Mouse (Mus musculus): ENCODE results near the gene Spc24. TPM values are rescaled to one million over a fixed set of nuclear protein-coding genes. Genes with fewer than 3 reads are reported as not detected.
"Not testable (repeated sequence)": the region's sequence is repeated elsewhere in the genome, so short reads cannot be mapped to it uniquely, and the experiment has no call there.

The Spc24 gene
- total RNA-seq, 2 experiments from 2014 or later, result 2.1 to 4.0 TPM

DNA sequence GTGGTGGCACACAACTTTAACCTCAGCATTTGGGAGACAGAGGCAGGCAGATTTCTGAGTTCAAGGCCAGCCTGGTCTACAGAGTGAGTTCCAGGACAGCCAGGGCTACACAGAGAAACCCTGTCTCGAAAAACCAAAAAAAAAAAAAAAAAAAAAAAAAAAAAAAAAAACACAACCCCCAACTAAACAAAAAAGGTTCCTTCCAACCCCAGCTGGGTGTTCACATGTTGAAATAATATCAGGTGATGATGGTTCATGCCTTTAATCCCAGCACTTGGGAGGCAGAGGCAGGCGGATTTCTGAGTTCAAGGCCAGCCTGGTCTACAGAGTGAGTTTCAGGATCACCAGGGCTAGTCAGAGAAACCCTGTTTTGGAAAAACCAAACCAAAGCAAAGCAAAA, 26.2 kb upstream of the Spc24 start:
- not testable (repeated sequence) for DNase-seq (ENCODE audit: low spot score in 2 of 2)

DNA sequence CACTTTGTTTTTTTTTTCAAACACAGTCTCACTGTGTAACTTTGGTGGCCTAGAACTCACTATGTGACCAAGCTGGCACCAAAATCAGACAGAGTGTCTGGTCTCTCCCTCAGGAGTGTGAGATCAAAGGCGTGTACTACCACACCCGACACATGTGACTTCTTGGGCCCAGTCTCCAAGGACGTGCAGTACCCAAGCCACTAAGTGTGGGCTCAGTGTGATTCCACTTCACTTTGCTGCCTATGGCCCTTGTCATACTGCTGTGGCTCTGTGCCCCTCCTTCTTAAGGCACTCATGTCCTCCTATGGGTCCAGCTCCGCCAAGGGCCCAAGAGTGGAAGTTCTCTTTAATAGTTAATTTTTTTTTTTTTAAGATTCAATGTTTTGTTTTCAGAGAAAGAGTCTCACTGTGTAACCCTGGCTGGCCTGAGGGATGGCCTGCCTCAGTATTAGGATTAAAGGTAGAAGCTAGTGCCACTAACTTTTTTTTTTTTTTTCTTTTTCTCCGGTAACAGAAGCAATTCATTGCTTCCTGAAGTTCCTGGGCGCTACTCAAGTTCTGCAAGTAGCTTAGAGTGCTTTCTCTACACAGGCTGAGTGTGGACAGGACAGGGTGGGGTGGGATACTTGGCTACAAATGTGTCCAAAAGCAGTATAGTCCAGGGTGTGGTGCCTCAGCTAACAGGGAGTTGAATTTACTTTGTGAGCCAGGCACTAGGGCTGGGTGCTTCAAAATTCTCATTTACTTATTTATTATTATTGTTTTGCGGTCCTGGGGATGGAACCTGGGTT, 24.6 kb upstream of the Spc24 start:
- DNase-seq (ENCODE audit: low spot score in 2 of 2), result no peak

DNA sequence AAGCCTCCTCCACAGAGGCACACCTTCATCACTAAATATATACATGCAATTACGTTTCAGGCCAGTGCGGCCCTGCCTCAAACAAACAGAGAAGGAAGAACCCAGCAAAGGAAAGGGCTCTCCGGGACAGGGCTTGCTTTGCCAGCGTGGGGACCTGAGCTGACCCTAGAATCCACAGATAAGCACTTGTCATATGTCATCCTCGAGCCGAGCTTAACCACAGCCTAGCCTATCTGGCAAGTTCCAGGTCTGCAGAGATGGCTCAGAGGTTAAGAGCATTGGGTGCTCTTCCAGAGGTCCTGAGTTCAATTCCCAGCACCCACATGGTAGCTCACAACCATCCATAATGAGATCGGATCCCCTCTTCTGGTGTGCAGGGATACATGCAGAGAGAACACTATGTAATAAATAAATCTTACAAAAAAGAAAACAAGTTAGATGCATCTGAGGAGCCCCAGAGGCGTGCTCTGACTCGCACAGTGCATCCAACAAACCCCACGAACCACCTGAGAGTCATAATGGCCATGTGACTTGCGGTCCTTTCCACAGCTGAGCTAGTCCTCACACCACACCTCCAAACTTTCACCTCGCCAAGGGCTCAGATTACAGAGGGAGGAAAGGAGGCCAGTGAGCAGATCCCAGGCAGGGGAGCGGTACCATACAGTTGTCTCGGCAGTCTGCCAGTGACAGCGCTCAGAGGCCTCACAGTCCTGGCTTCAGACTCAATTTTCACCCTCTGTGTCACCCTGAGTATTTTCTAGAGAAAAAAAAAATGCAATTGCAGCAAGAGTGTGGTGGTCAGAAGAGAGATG, 21.8 kb upstream of the Spc24 start:
- no peak for DNase-seq (ENCODE audit: low spot score in 2 of 2)

DNA sequence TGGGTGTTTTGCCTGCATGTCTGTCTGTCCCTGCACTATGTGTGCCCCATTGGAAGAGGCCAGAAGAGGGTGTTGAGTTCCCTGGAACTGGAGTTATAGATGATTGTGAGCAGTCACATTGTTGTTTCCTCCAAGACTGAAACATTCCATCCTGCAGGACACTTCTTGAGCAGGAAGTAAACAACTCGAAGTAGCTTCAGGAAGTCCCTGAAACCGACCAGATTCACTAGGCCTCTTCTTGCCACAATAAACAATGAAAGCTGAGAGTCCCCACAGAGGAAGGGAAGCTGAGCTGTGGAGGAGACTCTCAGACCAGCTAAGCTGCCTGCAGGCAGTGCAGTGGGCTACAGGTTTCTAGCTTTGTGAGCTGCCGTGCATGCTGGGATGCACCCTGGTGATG, 17.6 kb upstream of the Spc24 start:
- no peak for DNase-seq (ENCODE audit: low spot score in 2 of 2)

DNA sequence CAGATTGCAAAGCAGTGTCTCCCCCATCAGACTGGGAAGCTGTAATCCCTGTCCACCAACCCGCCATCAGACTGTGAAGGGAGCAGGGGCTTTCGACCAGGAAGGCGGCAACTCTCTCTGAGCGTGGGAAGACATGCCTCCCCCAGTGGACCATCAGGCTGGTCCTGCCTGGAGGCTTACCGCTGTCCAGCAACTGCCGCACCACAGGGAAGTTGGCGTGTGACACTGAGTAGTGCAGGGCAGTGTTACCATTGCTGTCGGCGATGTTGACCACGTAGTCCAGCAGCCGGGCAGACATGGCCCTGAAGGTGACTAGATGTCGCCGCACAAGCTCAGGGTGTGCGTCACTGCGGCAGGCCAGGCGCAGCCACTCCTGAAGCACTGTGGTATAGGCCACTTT, 14.2 kb upstream of the Spc24 start:
- DNase-seq (ENCODE audit: low spot score in 2 of 2), result no peak

DNA sequence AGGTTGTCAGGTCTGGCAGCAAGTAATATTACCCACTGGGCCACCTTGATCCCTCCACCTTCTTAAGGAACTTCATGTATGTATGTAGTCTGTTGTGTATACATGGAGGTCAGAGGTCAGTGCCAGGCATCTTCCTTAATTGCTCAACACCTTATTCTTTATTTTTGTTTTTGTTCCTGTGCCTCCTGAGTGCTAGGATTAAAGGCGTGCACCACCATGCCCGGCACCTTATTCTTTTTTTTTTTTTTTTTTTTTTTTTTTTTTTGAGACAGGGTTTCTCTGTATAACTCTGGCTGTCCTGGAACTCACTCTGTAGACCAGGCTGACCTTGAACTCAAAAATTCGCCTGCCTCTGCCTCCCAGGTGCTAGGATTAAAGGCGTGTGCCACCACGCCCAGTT, 13.3 kb upstream of the Spc24 start:
- DNase-seq (ENCODE audit: low spot score in 2 of 2), result not testable (repeated sequence)

DNA sequence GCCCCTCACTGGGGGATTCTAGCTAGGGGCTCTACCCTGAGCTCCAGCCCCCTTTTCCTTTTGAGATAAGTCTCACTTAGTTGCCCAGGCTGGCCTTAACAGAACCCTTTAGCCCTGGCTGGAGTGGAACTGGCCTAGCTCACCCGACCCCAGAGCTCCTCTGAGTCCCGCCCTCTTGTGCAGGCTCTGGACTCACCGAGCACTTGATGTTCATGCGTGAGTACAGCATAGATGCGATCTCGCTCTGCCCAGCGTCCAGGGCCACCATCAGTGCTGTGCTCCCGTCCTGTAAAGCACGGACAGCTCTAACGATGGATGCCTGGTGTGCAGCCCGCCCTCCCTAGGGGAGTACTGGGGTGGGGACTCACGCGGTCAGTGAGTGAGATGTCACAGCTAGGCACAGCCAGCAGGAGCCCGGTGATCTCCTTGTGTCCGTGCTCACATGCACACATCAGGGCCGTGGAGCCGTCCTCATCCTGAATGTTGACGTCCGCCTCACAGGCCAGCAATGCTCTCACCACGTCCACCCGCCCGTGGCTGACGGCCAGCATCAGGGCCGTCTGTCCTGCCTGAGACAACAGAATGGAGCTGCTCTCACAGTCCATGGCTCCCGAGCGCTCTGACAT, 9.6 kb upstream of the Spc24 start:
- no peak for DNase-seq (ENCODE audit: low spot score in 2 of 2)

DNA sequence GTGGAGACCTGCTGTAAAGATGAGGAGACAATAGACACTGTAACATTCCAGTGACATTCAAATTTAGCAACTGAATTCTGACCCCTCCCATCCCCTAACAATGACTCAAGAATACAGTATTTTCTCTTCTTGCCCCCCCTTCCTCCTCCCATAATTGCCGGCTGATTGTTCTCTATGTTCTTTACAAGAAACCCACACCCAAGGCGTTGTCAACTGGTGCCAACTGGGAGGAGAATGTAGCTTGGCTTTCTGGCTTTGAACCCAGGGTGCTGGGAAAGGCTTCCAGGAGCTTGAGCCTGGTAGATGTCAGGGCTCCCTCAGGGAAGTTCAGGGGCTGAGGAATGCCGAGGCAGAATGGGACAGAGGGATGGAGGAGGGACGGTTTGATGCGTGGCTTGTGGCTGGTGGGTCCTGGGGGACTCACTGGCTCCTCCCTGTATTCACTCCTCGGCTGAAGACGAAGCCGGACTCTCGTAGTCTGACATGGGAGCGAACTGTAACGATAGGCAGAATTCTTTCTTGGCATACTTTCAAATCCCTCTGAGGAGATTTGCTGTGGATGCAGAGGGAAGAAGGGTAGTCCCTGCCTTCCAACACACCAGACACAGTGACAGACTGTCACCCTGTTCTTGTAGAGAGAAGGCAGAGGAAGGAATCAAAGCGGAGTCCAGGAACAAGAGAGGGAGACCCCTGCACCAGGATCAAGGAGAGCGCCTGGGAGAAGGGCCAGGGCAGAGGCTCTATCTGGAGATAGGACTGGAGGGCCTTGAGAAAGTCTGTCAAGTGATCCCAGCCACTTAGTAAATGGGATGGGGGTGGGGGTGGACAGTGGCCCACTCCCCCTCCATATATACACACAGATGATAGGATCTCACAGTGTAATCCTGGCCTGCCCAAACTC, 8.7 kb upstream of the Spc24 start:
- no peak for DNase-seq (ENCODE audit: low spot score in 2 of 2)

DNA sequence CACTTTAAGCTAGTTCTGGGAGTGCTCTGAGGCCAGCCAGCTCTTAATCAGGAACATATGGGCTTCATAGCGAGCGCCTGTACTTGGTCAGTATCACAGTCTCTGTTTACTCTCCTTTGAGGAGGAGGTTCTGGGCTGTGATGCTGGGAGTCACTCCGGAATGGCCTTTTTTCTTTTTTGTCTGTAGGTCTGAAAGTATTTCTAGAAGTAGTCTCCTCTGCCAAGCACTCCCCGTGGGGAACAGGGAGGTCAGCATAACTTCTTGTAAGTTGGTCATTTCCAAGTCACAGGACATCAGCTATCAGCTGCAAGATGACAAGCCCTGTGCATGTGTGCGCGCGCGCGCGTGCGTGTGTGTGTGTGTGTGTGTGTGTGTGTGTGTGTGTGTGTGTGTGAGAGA, 7.8 kb upstream of the Spc24 start:
- no peak for DNase-seq (ENCODE audit: low spot score in 2 of 2)

DNA sequence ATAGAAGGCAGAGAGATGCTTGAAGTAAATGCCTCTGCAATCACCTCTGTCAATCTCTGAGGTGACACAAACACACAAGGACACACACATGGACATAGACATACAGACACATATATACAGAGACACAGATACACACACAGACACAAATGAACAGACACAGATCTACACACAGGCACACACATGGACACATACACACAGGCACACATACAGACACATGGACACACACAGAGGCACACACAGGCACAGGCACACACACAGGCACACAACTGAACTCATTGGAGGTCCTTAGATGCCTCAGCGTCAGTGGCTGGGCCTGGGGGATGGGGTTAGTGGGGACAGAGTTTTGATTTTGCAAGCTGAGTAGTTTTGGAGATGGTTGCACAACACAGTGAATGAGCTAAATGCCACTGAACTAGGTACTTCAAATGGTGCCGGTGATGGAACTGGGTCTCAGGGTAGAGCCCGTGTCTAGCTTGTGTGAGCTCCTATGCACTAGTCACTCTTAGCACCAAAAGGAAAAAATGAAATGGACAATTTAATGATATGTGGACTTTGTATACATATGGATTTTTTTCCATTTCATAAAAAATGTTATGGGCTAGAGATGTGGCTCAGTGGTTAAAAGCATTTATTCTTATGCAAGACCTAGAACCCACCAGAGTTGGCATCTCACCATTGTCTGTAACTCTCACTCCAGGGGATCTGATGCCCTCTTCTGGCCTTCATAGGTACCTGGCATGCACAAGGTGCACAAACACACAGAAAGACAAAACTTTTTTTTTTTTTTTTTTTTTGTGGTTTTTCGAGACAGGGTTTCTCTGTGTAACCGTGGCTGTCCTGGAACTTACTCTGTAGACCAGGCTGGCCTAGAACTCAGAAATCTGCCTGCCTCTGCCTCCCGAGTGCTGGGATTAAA, 4.2 kb upstream of the Spc24 start:
- DNase-seq (ENCODE audit: low spot score in 2 of 2), result no peak

DNA sequence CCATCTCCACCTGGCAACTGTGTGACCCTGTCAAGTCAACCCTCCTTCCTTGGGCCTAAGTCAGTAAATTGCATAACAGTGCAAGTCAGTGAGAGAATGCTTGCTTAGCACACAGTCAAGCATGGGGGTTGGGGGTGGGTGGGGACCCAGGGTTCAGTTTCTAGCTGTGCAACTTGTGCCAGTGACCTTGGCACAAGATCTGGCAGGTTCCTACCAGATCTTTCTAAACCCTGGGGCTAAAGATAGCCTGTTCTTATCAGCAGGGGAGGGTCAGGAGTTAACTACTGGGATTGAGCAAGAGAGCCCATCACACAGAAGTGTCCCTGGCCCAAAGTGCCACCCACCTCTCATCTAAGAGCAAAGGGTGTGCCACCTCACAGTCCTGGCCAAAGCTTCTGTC, 2.0 kb upstream of the Spc24 start:
- no peak for DNase-seq (ENCODE audit: low spot score in 2 of 2)

DNA sequence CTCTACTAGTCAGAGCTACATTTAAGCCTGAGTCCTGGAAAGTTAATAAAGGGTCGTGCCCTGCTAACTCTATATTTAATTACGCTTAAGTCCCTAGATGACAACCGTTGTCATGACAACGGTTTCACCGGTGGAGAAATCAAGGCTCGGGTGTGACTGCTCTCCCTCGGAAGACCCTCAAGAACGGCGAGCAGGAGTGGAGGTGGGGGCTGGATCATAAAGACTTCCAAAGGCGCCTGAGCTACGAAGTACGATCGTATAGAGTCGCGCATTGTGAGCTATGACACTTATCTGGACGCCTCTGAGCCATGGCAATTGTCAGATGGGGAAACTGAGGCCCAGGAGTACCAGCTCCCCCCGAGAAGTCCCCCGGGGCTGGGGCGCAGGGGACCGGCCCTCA, 385 bp downstream of the Spc24 start:
- DNase-seq (ENCODE audit: low spot score in 2 of 2), result no peak

DNA sequence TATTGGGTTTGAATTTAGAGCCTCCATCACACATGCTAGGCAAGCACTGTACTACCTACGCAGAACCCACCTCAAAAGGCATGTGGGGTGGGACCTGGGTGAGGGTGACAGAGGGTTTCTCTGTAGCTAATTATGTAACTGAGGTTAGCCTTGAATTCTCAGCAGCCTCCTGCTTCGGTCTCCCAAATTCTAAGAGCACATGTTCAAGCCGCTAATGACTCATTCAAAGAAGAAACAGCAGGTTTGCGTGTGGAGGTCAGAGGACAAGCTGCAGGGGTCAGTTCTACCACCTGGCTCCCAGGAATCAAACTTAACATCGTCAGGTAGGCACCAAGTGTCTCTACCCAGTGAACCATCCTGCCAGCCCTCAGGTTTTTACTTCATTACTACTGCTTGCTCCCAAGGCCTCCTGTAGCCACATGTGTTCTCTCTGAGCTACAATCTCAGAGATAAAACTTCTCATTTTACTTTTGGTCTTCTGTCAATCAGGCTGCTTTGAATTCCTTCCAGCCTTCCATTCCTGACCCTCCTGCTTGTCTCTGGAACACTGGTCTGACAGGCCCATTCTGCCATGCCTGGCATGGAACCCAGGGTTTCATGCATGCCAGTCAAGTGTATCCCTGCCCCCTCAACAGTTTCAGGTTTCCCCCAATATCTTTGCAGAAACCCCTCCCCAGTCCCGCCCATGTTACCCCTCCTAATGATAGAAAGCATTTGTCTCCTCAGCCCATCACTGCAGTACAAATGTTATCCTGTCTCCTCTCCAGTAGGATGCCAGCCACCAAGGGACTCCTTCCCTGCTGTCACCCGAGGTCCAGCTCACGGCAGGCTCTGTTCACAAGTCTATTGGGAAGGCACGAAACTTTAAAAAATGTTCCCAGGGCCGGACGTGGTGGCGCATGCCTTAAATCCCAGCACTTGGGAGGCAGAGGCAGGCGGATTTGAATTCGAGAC, 1.2 kb downstream of the Spc24 start:
- DNase-seq (ENCODE audit: low spot score in 2 of 2), result no peak

DNA sequence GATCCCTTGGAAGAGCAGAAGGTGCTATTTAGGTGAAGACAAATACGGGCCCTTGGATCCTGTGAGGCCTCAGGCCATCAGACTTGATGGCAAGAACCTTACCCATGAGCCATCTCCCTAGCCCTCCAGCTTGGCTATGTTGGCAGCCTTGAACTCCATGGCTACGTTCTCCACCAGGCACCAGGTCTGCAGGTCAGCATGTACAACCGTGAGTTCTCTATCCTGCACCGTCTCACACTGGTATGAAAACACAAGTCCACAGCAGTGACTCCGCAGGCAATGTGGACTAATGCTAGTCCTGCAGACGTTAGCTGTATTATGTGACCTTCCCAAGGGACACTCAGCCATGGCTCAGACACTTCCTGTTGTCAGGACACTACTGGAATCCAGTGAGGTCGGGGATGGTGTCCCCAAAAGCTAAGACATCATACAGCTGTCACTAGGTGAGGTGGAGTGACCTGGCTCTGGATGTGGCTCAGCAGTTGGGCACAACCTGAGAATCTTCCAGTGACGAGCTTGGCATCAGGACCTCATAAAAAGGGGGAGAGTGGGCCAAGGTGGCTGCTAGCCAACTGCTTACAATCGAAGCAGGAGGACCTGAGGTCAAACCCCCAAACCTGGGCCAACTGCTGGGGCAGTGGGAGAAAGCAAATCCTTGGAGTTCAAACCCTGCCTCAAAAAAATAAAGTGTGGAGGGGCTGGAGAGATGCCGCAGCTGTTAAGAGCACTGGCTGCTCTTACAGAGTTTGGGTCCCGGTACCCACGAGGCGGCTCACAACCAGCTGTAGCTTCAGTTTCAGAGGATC, 5.4 kb downstream of the Spc24 start:
- no peak for DNase-seq (ENCODE audit: low spot score in 2 of 2)

DNA sequence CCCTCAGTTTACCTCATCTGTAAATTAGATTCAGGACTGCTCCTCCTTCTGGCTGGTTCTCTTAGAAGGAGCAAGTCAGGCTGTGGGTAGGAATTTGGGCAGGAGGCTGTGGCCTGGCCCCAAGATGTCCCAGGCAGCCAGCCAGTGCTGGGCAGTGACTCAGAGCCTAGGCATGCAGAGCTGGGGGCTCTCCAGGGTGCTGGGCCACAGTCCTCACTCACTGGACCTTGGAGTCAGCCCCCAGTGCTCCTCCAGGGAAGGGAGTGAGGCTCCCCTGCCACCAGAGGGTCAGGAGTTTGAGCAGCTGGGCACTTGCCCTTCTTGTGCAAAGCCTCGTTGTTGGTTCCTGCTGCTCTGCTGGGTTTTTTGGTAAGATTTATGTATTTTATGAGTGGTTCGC, 6.1 kb downstream of the Spc24 start:
- peak in 1 of 2 experiments; percentile 53 for DNase-seq (ENCODE audit: low spot score in 2 of 2)

DNA sequence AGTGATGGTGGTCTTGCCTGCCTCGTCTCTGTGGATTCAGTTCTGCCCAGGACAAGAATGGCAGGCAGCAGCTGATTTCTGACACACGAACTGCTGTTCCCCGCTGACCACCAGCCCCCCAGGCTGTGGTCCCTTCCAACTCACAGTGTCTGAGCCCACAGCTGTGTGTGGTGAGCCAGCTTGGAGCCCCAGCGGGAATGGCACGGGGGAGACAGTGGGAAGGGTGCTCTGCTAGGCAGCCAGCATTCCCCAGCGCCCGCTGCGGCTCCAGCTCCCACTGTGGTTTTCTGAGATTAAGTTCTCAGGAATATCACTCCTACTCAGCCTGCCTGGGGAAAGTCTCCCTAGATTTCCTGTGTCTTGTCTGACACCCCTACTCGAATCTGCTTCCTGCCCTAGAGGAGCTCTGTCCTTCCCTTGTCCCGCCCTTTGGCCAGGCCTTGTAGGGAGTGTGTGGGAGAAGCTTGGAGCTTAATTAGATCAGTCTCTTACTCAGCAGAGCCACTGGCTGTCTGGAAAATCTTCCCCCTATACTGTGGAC, 7.8 kb downstream of the Spc24 start:
- no peak for DNase-seq (ENCODE audit: low spot score in 2 of 2)

DNA sequence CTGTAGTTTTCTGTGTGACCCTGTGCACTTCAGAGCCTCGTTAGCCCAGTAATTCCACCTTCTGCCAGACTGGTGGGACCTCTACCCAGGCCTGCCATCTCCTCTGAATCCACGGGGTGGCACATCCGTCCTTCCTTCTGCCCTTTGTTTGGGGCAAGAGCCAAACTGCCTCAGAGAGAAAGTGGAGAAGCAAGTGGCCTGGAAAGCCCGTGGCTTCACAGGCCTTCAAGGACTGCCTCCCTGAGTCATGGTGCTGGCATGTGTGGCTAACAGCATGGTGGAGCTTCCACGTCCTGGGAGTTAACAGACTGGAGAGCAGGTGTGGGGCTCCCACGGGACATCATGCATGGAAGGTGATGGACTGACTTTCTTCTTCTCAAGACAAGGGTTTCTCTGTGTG, 8.8 kb downstream of the Spc24 start:
- DNase-seq (ENCODE audit: low spot score in 2 of 2), result no peak

DNA sequence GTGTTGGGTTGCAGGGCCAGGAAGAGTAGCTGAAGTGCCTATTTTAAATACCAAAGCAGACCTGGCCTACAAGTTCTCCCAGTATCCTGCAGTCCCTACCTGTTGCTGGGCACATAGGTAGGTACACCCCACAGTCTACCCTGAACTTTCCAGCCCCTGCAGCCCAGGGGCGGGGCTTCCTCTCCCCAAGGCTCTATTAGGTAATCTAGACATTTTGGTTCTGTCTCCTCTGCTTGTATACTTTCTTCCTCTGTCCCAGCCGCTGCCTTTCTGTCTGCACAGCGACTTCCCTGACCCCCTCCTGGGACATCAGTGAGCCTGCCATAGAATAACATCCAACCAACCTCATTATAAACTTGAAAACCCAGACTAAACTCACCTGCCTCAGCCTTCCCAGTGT, 9.7 kb downstream of the Spc24 start:
- DNase-seq (ENCODE audit: low spot score in 2 of 2), result no peak

All from layer of hippocampus, postnatal 14 days (tissue).